Mouse (Mus musculus): ENCODE measurements around the gene Stk40.

DNA sequence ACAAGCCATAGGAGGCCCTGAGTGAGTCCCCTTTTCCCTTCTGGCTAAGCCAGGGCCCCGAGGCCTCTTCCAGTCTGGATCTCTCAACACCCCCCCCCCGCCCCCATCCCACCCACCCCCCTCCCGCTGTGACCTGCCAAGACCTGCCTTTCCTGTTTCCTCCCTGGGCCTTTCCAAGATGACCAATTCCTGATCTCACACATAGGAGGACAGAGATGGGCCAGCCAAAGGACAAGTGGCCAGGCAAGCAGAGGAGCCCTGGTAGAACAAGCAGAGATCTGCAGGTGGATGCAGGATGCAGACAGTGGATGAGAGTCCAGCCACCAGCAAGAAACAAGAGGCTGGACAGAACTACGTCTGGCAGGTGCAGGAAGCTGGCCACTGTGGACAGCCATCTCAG lies 41.6 kb downstream of the Stk40 start:
- no peak for TF ChIP-seq POLR2A (IDR thresholded peaks at IDR 0.05; ENCODE audit: insufficient read depth, low read depth, low read length)
- TF ChIP-seq CTCF (IDR thresholded peaks at IDR 0.05; ENCODE audit: insufficient read depth, low read depth, low read length): no peak

Measured in olfactory bulb, adult 2 months (tissue).